Mouse (Mus musculus): ENCODE measurements around the gene Nr2f1. TPM values are rescaled to one million over a fixed set of nuclear protein-coding genes. Genes with fewer than 3 reads are reported as not detected.

The Nr2f1 gene
- polyA plus RNA-seq, 1 experiment from 2014 or later: 42.9 TPM

DNA sequence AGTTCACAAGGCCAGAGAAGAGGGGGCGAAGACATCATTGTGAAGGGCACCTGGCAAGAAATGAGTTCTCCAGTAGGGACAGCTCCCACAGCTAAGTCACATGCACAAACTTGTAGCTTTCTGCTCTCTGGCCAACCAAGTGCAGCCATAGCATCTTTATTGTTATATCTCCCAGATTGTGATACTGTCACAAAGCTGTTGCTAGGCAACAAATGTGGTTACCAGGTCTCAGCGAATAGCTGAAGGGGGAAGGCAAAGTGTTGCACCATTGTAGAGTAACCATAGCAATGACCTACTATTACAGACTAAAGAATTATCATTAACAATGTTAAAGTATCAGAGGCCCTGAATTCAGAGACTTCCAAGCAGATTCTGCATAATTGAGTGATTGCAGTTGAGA is 37.4 kb downstream of the Nr2f1 start:
- Histone ChIP-seq H3K9me3 (ENCODE audit: control insufficient read depth, low read length) (no peaks in the 10 kb centered on the region), H3K9ac (ENCODE audit: low read depth, low read length) (no peak overlapping the region), H3K27ac (ENCODE audit: low read depth, low read length) (no peak overlapping the region), H3K36me3 (ENCODE audit: control insufficient read depth, insufficient read depth, low read length) (no peaks in the 10 kb centered on the region), H3K4me1 (ENCODE audit: control insufficient read depth, insufficient read depth, low read depth, low read length) (peaks cover 6% of the 10 kb centered on the region; the same call in 1 of the 2 replicates), H3K4me2 (ENCODE audit: low read length) (no peak overlapping the region), H3K4me3 (ENCODE audit: low read length) (no peak overlapping the region), H3K27me3 (replicated peaks; ENCODE audit: control insufficient read depth, insufficient read depth, low read length) (no peaks in the 10 kb centered on the region; the same call in 1 of the 2 replicates)
- WGBS: 11% methylated on average over 2 of the region's 2 CpGs
- ATAC-seq: peak; percentile 77

DNA sequence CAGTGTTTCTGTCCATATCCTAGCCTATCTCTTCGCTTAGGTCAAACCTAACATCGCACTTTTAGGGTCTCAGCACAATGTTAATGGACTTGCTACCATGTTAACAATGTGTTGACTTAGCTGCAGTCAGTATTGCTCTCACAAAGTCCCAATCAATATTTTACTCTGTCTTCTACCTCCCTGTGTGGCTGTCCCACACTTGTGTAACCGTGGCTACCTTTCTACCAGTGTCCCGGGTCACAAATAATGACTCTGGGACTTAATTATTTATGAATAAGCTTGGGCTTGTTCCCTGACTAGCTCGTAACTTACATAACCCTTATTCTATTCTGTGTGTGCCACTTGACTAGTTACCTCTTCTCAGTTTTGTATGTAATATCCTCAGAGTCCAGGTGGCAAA is 42.1 kb downstream of the Nr2f1 start:
- no peaks in the 10 kb centered on the region for H3K9me3 ChIP-seq (ENCODE audit: control insufficient read depth, low read length)
- H3K4me1 ChIP-seq (ENCODE audit: control insufficient read depth, insufficient read depth, low read depth, low read length): no peaks in the 10 kb centered on the region
- H3K4me3 ChIP-seq (ENCODE audit: low read length): no peak overlapping the region
- H3K4me2 ChIP-seq (ENCODE audit: low read length): no peak overlapping the region
- no peaks in the 10 kb centered on the region for H3K36me3 ChIP-seq (ENCODE audit: control insufficient read depth, insufficient read depth, low read length)
- H3K9ac ChIP-seq (ENCODE audit: low read depth, low read length): no peak overlapping the region
- WGBS: 90% methylated on average over 5 of the region's 5 CpGs
- no peaks in the 10 kb centered on the region for H3K27me3 ChIP-seq (replicated peaks; ENCODE audit: control insufficient read depth, insufficient read depth, low read length)
- ATAC-seq: no peak
- no peak overlapping the region for H3K27ac ChIP-seq (ENCODE audit: low read depth, low read length)

Other genes with a start within 250 kb of the Nr2f1 start
- 0.70 and 1.1 TPM in 2 replicates for gene Pou5f2, start 174.9 kb downstream of the Nr2f1 start, polyA plus RNA-seq (2015; fragmentation: Nextera tagmentation; extraction: Ambion mirVana)